Mouse (Mus musculus) CH12.LX (cell line): Measurements from ENCODE around the gene Ago4. TPM values are rescaled to one million over a fixed set of nuclear protein-coding genes. Genes with fewer than 3 reads are reported as not detected.

Source experiments
- DNase-seq: peaks from one replicate; pipeline ENCODE4 v3.0.0-alpha.2; 2013; ENCODE audit errors: extremely low read depth
- H3K27ac ChIP-seq: 2 replicates; pipeline ENCODE4 v1.5.1; 2012; ENCODE audit warnings: low read depth, mild to moderate bottlenecking, control low read depth, moderate library complexity; ENCODE audit not compliant: insufficient read depth
- H3K27me3 ChIP-seq: replicated peaks from 2 replicates; pipeline ENCODE3; 2012; ENCODE audit warnings: inconsistent platforms
- H3K36me3 ChIP-seq, 2 experiments: replicated peaks in 1 of 2; 2 replicates each; pipeline versions ENCODE3 to v1.6.1; 2012; ENCODE audit warnings: inconsistent platforms in 1 of 2, low read length in 1 of 2, mild to moderate bottlenecking in 1 of 2, mixed read lengths in 1 of 2, moderate library complexity in 1 of 2; ENCODE audit not compliant: control insufficient read depth in 1 of 2, insufficient read depth in 1 of 2
- H3K4me1 ChIP-seq, 2 experiments: 2 replicates each; pipeline ENCODE4 v1.6.1; 2012; ENCODE audit warnings: inconsistent platforms in 1 of 2, moderate library complexity in 1 of 2; ENCODE audit not compliant: insufficient read depth in 2 of 2, control insufficient read depth in 1 of 2
- H3K4me2 ChIP-seq: 2 replicates; pipeline ENCODE4 v1.6.1; 2012; ENCODE audit warnings: low read depth, mild to moderate bottlenecking, control low read depth; ENCODE audit not compliant: poor library complexity, insufficient read depth, severe bottlenecking
- H3K4me3 ChIP-seq, 3 experiments: fragments of 150-350 bp in 1 of 3; sonication (generic) in 1 of 3; replicated peaks in 1 of 3; 2 replicates each; pipeline versions ENCODE3 to v1.5.1; 2011 to 2012; ENCODE audit warnings: low read depth in 2 of 3, low read length in 2 of 3, mild to moderate bottlenecking in 2 of 3, moderate library complexity in 2 of 3, control low read depth in 1 of 3, improper control_type of control experiment in 1 of 3, inconsistent platforms in 1 of 3, mixed read lengths in 1 of 3; ENCODE audit not compliant: poor library complexity in 1 of 3
- H3K79me2 ChIP-seq: replicated peaks from 2 replicates; pipeline ENCODE4 v1.6.1; 2012; ENCODE audit warnings: mild to moderate bottlenecking, moderate library complexity; ENCODE audit not compliant: control insufficient read depth, poor library complexity, insufficient read depth, severe bottlenecking; ENCODE audit errors: extremely low read depth
- H3K9ac ChIP-seq: 2 replicates; pipeline ENCODE4 v1.6.1; 2012; ENCODE audit warnings: low read depth, mild to moderate bottlenecking, control low read depth, moderate library complexity; ENCODE audit not compliant: insufficient read depth
- H3K9me3 ChIP-seq: replicated peaks from 2 replicates; pipeline ENCODE3; 2012; ENCODE audit warnings: low read length, inconsistent platforms, mixed read lengths
- BHLHE40 ChIP-seq: IDR thresholded peaks from 2 replicates; pipeline ENCODE4 v1.6.1; 2011; ENCODE audit warnings: mild to moderate bottlenecking, low read depth, low read length, improper control_type of control experiment
- CTCF ChIP-seq, 2 experiments: IDR thresholded peaks in 1 of 2; conservative IDR thresholded peaks in 1 of 2; 2 replicates each; pipeline ENCODE4 v1.5.1; 2011 to 2012; ENCODE audit warnings: low read depth in 2 of 2, low read length in 2 of 2, improper control_type of control experiment in 1 of 2, inconsistent platforms in 1 of 2, mild to moderate bottlenecking in 1 of 2, moderate library complexity in 1 of 2
- E2F4 ChIP-seq: IDR thresholded peaks from 2 replicates; pipeline ENCODE4 v1.6.1; 2011; ENCODE audit warnings: low read depth, low read length, improper control_type of control experiment; ENCODE audit not compliant: insufficient replicate concordance
- ELF1 ChIP-seq: IDR thresholded peaks from 2 replicates; pipeline ENCODE4 v1.6.1; 2014; ENCODE audit warnings: low read depth, mild to moderate bottlenecking, inconsistent platforms, low read length, improper control_type of control experiment
- EP300 ChIP-seq: IDR thresholded peaks from 2 replicates; pipeline ENCODE4 v1.6.1; 2011; ENCODE audit warnings: low read length, improper control_type of control experiment
- ETS1 ChIP-seq: conservative IDR thresholded peaks from 2 replicates; pipeline ENCODE4 v1.6.1; 2012; ENCODE audit warnings: low read depth, mild to moderate bottlenecking, inconsistent platforms, low read length, improper control_type of control experiment, moderate library complexity
- IRF4 ChIP-seq: IDR thresholded peaks from 2 replicates; pipeline ENCODE4 v1.6.1; 2014; ENCODE audit warnings: low read depth, mild to moderate bottlenecking, inconsistent platforms, low read length, improper control_type of control experiment
- JUND ChIP-seq: conservative IDR thresholded peaks from 2 replicates; pipeline ENCODE4 v1.6.1; 2011; ENCODE audit warnings: low read depth, low read length, improper control_type of control experiment
- KAT2A ChIP-seq: IDR thresholded peaks from 2 replicates; pipeline ENCODE4 v1.6.1; 2012; ENCODE audit warnings: low read length, improper control_type of control experiment, inconsistent platforms; ENCODE audit not compliant: insufficient replicate concordance
- MAX ChIP-seq: IDR thresholded peaks from 2 replicates; pipeline ENCODE4 v1.6.1; 2011; ENCODE audit warnings: low read length, improper control_type of control experiment
- MEF2A ChIP-seq: IDR thresholded peaks from 2 replicates; pipeline ENCODE4 v1.6.1; 2014; ENCODE audit warnings: low read depth, mild to moderate bottlenecking, inconsistent platforms, low read length, improper control_type of control experiment, borderline replicate concordance
- MYC ChIP-seq: IDR thresholded peaks from 2 replicates; pipeline ENCODE4 v1.6.1; 2011; ENCODE audit warnings: low read depth, mild to moderate bottlenecking, improper control_type of control experiment, low read length
- PAX5 ChIP-seq: IDR thresholded peaks from 2 replicates; pipeline ENCODE4 v1.6.1; 2012; ENCODE audit warnings: low read length, inconsistent platforms, mixed read lengths
- POLR2A ChIP-seq: IDR thresholded peaks from 2 replicates; pipeline ENCODE4 v1.6.1; 2011; ENCODE audit warnings: low read depth, mild to moderate bottlenecking, improper control_type of control experiment, low read length
- RAD21 ChIP-seq: IDR thresholded peaks from 2 replicates; pipeline ENCODE4 v1.6.1; 2011; ENCODE audit warnings: low read depth, mild to moderate bottlenecking, low read length, improper control_type of control experiment, moderate library complexity
- RCOR1 ChIP-seq: conservative IDR thresholded peaks from 2 replicates; pipeline ENCODE4 v1.6.1; 2012; ENCODE audit warnings: low read depth, mild to moderate bottlenecking, inconsistent platforms, low read length, improper control_type of control experiment
- SMC3 ChIP-seq: IDR thresholded peaks from 2 replicates; pipeline ENCODE4 v1.6.1; 2011; ENCODE audit warnings: low read depth, low read length, improper control_type of control experiment
- TCF12 ChIP-seq: IDR thresholded peaks from 2 replicates; pipeline ENCODE4 v1.6.1; 2014; ENCODE audit warnings: low read depth, mild to moderate bottlenecking, inconsistent platforms, low read length, improper control_type of control experiment
- USF2 ChIP-seq: conservative IDR thresholded peaks from 2 replicates; pipeline ENCODE4 v1.6.1; 2011; ENCODE audit warnings: low read depth, low read length, improper control_type of control experiment
- ZNF384 ChIP-seq: IDR thresholded peaks from 2 replicates; pipeline ENCODE4 v1.6.1; 2012; ENCODE audit warnings: low read depth, low read length, improper control_type of control experiment, inconsistent platforms
- dilution Hi-C: fragments of 300-500 bp; cut with MboI; formaldehyde crosslinking; loops from 2 replicates; pipeline ENCODE4 v1.14.3; 2020; ENCODE audit warnings: low sequenced_read_pairs; ENCODE audit not compliant: extremely low pct_unique_long_range_greater_than_20kb, extremely low pct_ligation_motif_present
- in situ Hi-C: fragments of 300-500 bp; cut with MboI; formaldehyde crosslinking; loops from 3 replicates; pipeline ENCODE4 v1.14.3; 2019; ENCODE audit warnings: low sequenced_read_pairs, low pct_ligation_motif_present, low pct_unique_long_range_greater_than_20kb, mixed read lengths
- polyA plus RNA-seq: library from polyadenylated mRNA; unstranded; fragments of >175 nt; gene quantifications from 2 replicates; pipeline ENCODE4 v1.2.1, GENCODE M21; 2012; ENCODE audit warnings: low read depth; ENCODE audit not compliant: insufficient read length
- total RNA-seq, 2 experiments: library from RNA; depleted of rRNA; stranded (reverse); fragments of 300-350 nt in 1 of 2; fragments of >200 nt in 1 of 2; gene quantifications; 2 replicates each; pipeline ENCODE4 v1.2.3; 2012 to 2014

The Ago4 gene
- total and polyA plus RNA-seq, 3 experiments = 1.2 to 2.6 (median 1.3) TPM

GRCm38 (mm10) chr4:126556809-126557711, 23.8 kb upstream of the Ago4 start, which contains the start of gene Clspn (continued):
- peak; percentile 60; the same call in 1 of the 2 replicates for TF ChIP-seq KAT2A
- no peak for TF ChIP-seq RCOR1
- peak; percentile 96 for TF ChIP-seq POLR2A
- no peak for TF ChIP-seq USF2
- no peak for TF ChIP-seq ETS1
- TF ChIP-seq IRF4 = no peak
- no peak for TF ChIP-seq RAD21
- TF ChIP-seq ELF1 = peak; percentile 33

GRCm38 (mm10) chr4:126554462-126554861, 21.2 kb upstream of the Ago4 start:
- Histone ChIP-seq H3K36me3 (peaks cover 0 to 5% of the 10 kb centered on the region in 2 experiments), H3K4me1 (peaks cover 0 to 36% of the 10 kb centered on the region in 2 experiments), H3K9me3 (no peaks in the 10 kb centered on the region), H3K27ac (no peak overlapping the region), H3K4me3 (no peak overlapping the region), H3K27me3 (no peaks in the 10 kb centered on the region), H3K4me2 (peak overlapping the region; percentile 21; the same call in 1 of the 2 replicates), H3K79me2 (peaks cover 16% of the 10 kb centered on the region), H3K9ac (no peak overlapping the region)
- TF ChIP-seq MAX = peak; percentile 60; the same call in 1 of the 2 replicates
- TF ChIP-seq EP300 = no peak
- peak; percentile 38 for TF ChIP-seq SMC3
- no peak for TF ChIP-seq E2F4
- TF ChIP-seq MEF2A = no peak
- TF ChIP-seq BHLHE40 = no peak
- TF ChIP-seq CTCF (conservative IDR thresholded peaks at IDR 0.05 in 1 of 2, IDR thresholded peaks at IDR 0.05 in 1 of 2; ENCODE audit: low read depth in 2 of 2, low read length in 2 of 2) = peak; percentile 17 to 74; a peak in 2 of 4 replicates
- no peak for TF ChIP-seq PAX5
- TF ChIP-seq KAT2A = no peak
- TF ChIP-seq ZNF384 = peak; percentile 99
- TF ChIP-seq JUND = no peak
- no peak for TF ChIP-seq RCOR1
- no peak for TF ChIP-seq TCF12
- TF ChIP-seq POLR2A = no peak
- peak; percentile 94 for TF ChIP-seq MYC
- no peak for TF ChIP-seq ETS1
- TF ChIP-seq RAD21 = peak; percentile 80
- DNase-seq = peak; percentile 74
- in situ Hi-C loops (no loop called here), dilution Hi-C loops (no loop called here)
